Mouse (Mus musculus) brain, embryonic 14.5 days (tissue): ENCODE results near the gene Atp5j2.
A peak's percentile ranks its signal among the peaks of the same experiment; 100 is the strongest.

Source experiments
- CTCF ChIP-seq: fragments of 200-500 bp; IDR thresholded peaks from 2 replicates; pipeline ENCODE4 v1.5.1; 2012; ENCODE audit warnings: inconsistent platforms, mild to moderate bottlenecking, moderate library complexity, borderline replicate concordance; ENCODE audit not compliant: insufficient read depth, insufficient read length; ENCODE audit errors: extremely low read depth
- POLR2A ChIP-seq: fragments of 200-500 bp; IDR thresholded peaks from 2 replicates; pipeline ENCODE4 v1.6.1; 2012; ENCODE audit warnings: mild to moderate bottlenecking, inconsistent platforms, borderline replicate concordance; ENCODE audit not compliant: poor library complexity, insufficient read depth, insufficient read length, severe bottlenecking; ENCODE audit errors: extremely low read depth

DNA sequence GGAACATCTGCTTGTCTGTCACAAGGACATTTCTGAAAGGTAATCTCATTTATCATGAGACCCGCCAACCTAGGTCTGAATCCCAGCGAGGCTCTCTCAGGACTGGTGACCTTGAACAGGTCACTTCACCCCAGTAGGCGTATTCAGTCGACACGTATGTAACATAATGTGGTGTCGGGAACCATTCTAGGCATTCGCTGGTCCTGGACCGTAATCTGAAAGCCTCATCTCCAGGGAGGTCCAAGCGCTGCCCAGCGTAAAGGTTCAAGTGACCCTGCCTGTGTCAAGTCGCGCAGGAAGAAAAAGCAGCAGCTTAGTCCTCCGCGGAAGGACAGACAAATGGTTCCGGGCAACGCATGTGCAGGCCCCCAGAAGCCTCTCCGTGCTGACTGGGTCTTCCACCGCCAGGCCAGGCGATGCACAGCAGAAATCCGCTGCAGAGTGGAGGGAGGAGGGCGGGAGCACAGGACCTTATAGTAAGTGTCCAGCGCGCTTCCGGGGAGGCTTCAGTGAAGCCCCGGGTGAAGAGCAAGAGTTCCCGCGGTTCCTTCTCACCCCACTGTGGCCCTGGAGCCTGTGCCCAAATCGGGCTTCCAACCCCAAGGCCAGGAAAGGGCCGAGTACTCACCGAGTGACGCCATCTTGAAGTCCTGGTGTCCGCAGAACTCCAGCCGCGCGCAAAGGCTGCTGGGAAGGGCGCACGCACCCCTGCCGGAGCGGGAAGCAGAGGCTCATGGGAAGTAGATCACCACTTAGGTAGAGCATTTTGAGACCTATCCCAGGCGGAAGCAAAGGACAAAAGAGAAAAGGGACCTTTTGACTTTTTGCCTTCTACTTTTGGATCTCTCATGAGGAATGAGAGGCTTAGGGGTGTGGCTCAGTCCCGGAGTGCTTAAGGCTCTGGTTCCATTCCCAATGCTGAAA lies 725 bp downstream of the Atp5j2 start:
- TF ChIP-seq POLR2A (peak; percentile 15; the same call in 1 of the 2 replicates), CTCF (no peak)
